Mouse (Mus musculus) large intestine, adult 2 months (tissue): ENCODE data around the gene Zfand3. TPM values are rescaled to one million over a fixed set of nuclear protein-coding genes. Genes with fewer than 3 reads are reported as not detected.

Experiments used
- DNase-seq: peaks from one replicate; pipeline ENCODE4 v3.0.0-alpha.2; 2012; ENCODE audit warnings: low read depth, low spot score
- WGBS: fragments of 180-500 bp; shearing (Covaris S2); methylation state at CpG from one replicate; pipeline ENCODE4 v1.1.7; 2018; 5-methylcytosine and 5-hydroxymethylcytosine counted together
- polyA plus RNA-seq: library from polyadenylated mRNA; depleted of rRNA; stranded (reverse); fragments of >200 nt; gene quantifications from 2 replicates; pipeline ENCODE4 v1.2.3, GENCODE M21; 2012

Zfand3 gene
- polyA plus RNA-seq, 1 experiment = 59.3 TPM

- no peak for DNase-seq
- WGBS = 78% methylated on average over 4 of the region's 4 CpGs
Observed at GRCm38 (mm10) chr17:29994459-29994858, 10.1 kb upstream of the Zfand3 start.

GRCm38 (mm10) chr17:29995986-29996385 is 8.5 kb upstream of the Zfand3 start:
- no peak for DNase-seq
- WGBS = 94% methylated on average over 5 of the region's 5 CpGs

GRCm38 (mm10) chr17:29997726-29998125 is 6.8 kb upstream of the Zfand3 start:
- DNase-seq = no peak
- WGBS = 79% methylated on average over 7 of the region's 7 CpGs

GRCm38 (mm10) chr17:29998566-29999295 is 5.8 kb upstream of the Zfand3 start:
- DNase-seq = no peak
- WGBS = 93% methylated on average over 24 of the region's 24 CpGs

GRCm38 (mm10) chr17:30005103-30005443 is 540 bp downstream of the Zfand3 start:
- under 1% methylated on average over 39 of the region's 47 CpGs for WGBS

GRCm38 (mm10) chr17:30005451-30005941 is 963 bp downstream of the Zfand3 start:
- WGBS = 1% methylated on average over 13 of the region's 19 CpGs
- no peak for DNase-seq

More at GRCm38 (mm10) chr17:30005103-30005443, 540 bp downstream of the Zfand3 start:
- DNase-seq = no peak

GRCm38 (mm10) chr17:30006877-30007276 is 2.3 kb downstream of the Zfand3 start:
- DNase-seq = no peak
- WGBS = 55% methylated on average over 2 of the region's 2 CpGs

GRCm38 (mm10) chr17:30007883-30008282 is 3.4 kb downstream of the Zfand3 start:
- WGBS = 15% methylated on average over 6 of the region's 6 CpGs
- peak; percentile 74 for DNase-seq

- DNase-seq = no peak
Observed at GRCm38 (mm10) chr17:30008392-30008791, 3.9 kb downstream of the Zfand3 start.

- DNase-seq = no peak
- 94% methylated on average over 4 of the region's 4 CpGs for WGBS
Observed at GRCm38 (mm10) chr17:30014660-30015059, 10.1 kb downstream of the Zfand3 start.

- DNase-seq = no peak
- 32% methylated on average over 12 of the region's 12 CpGs for WGBS
Observed at GRCm38 (mm10) chr17:30018927-30019610, 14.5 kb downstream of the Zfand3 start.

- DNase-seq = no peak
- 36% methylated on average over 6 of the region's 6 CpGs for WGBS
Observed at GRCm38 (mm10) chr17:30019942-30020341, 15.4 kb downstream of the Zfand3 start.

GRCm38 (mm10) chr17:30024651-30025050 is 20.1 kb downstream of the Zfand3 start:
- WGBS = 28% methylated on average over 5 of the region's 5 CpGs
- no peak for DNase-seq

- DNase-seq = no peak
- WGBS = 16% methylated on average over 6 of the region's 6 CpGs
Observed at GRCm38 (mm10) chr17:30026617-30027016, 22.1 kb downstream of the Zfand3 start.

- WGBS = 31% methylated on average over 1 of the region's 1 CpGs
- no peak for DNase-seq
Observed at GRCm38 (mm10) chr17:30027343-30028029, 23.0 kb downstream of the Zfand3 start.

GRCm38 (mm10) chr17:30029633-30030226 is 25.2 kb downstream of the Zfand3 start:
- no peak for DNase-seq
- 28% methylated on average over 7 of the region's 7 CpGs for WGBS

- DNase-seq = no peak
- WGBS = 97% methylated on average over 4 of the region's 4 CpGs
Observed at GRCm38 (mm10) chr17:30032796-30033195, 28.3 kb downstream of the Zfand3 start.

GRCm38 (mm10) chr17:30033991-30034390 is 29.5 kb downstream of the Zfand3 start:
- 90% methylated on average over 4 of the region's 4 CpGs for WGBS
- DNase-seq = no peak

GRCm38 (mm10) chr17:30035216-30036005 is 30.9 kb downstream of the Zfand3 start:
- DNase-seq = no peak
- 23% methylated on average over 4 of the region's 4 CpGs for WGBS
